ENCODE assay signal across 10 mouse cellular contexts in the genomic region with DNA sequence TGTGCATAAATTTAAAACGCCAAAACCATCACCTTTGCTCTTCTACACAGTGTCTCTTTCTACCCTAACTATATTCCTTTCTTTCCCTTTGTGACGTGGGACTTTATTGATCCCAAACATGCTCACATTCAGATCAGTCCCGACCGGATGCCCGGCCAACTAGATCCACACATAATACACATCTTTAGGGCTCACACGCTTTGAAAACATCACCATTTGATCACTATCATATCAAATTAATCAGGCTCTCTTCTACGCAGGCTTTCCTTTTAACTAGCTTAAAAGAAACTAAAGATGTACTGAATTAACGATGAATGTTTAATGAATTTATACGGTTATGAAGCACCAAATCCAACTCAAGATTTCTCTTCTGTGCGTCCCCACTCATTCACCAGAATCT. TPM values are rescaled to one million over a fixed set of nuclear protein-coding genes. Genes with fewer than 3 reads are reported as not detected.
DNase-seq lines count a peak whose midpoint lies in the region; ATAC-seq lines count a peak whose summit lies in the region.
"Had no signal": no experiment of that assay in that cellular context is flagged by ENCODE, and none has a peak within 500 bp of the region (broad histone marks: within the 10 kb centered on the region; RNA-seq: fewer than 3 reads in every experiment).

No protein-coding gene starts in this region.

- no peaks in the 10 kb centered on the region for H3K36me3 ChIP-seq in kidney, embryonic 15.5 days
- no peaks in the 10 kb centered on the region for H3K36me3 ChIP-seq in embryonic facial prominence, embryonic 13.5 days
- no peaks in the 10 kb centered on the region for H3K36me3 ChIP-seq in limb, embryonic 10.5 days
- no peaks in the 10 kb centered on the region for H3K36me3 ChIP-seq in neural tube, embryonic 14.5 days (ENCODE audit: control insufficient read depth, insufficient read depth, low read length)

- 9% methylated on average over 10 of the region's 10 CpGs for WGBS in kidney, embryonic 15.5 days
- 3% methylated on average over 10 of the region's 10 CpGs for WGBS in embryonic facial prominence, embryonic 13.5 days
- 2% methylated on average over 10 of the region's 10 CpGs for WGBS in limb, embryonic 10.5 days
- WGBS in neural tube, embryonic 14.5 days: 3% methylated on average over 10 of the region's 10 CpGs

- no peak overlapping the region for H3K27ac ChIP-seq in kidney, embryonic 15.5 days
- no peak overlapping the region for H3K27ac ChIP-seq in embryonic facial prominence, embryonic 13.5 days
- 0 out of 2 replicates have a peak overlapping the region, but pooled peaks have one; percentile 88 for H3K27ac ChIP-seq in limb, embryonic 10.5 days
- H3K27ac ChIP-seq in neural tube, embryonic 14.5 days (ENCODE audit: low read depth, low read length): no peak overlapping the region
- H3K27ac ChIP-seq: macrophage had no signal

- ATAC-seq in kidney, embryonic 15.5 days (replicated peaks; ENCODE audit: low FRiP score): no peak
- no peak for ATAC-seq in embryonic facial prominence, embryonic 13.5 days (ENCODE audit: insufficient number of reproducible peaks, insufficient read depth, low FRiP score, low TSS enrichment, low read depth)
- ATAC-seq in neural tube, embryonic 14.5 days (ENCODE audit: low read depth): no peak
- no peak for ATAC-seq in erythroid progenitor cell, adult 5-6 weeks (replicated peaks; ENCODE audit: low FRiP score, poor library complexity, severe bottlenecking)

- peaks cover 22% of the 10 kb centered on the region for H3K4me1 ChIP-seq in kidney, embryonic 15.5 days
- peaks cover 18% of the 10 kb centered on the region for H3K4me1 ChIP-seq in embryonic facial prominence, embryonic 13.5 days
- H3K4me1 ChIP-seq in limb, embryonic 10.5 days: peaks cover 32% of the 10 kb centered on the region
- H3K4me1 ChIP-seq in neural tube, embryonic 14.5 days (ENCODE audit: control insufficient read depth, insufficient read depth, low read length): peaks cover 12% of the 10 kb centered on the region

- 0 out of 2 replicates have a peak overlapping the region, but pooled peaks have one; percentile 66 for H3K9ac ChIP-seq in kidney, embryonic 15.5 days
- H3K9ac ChIP-seq in embryonic facial prominence, embryonic 13.5 days: no peak overlapping the region
- peak overlapping the region; percentile 53; the same call in 1 of the 2 replicates for H3K9ac ChIP-seq in neural tube, embryonic 14.5 days (replicated peaks; ENCODE audit: low read depth, low read length)

- H3K4me3 ChIP-seq in kidney, embryonic 15.5 days (replicated peaks): peak overlapping the region; percentile 90
- peak overlapping the region; percentile 83 for H3K4me3 ChIP-seq in embryonic facial prominence, embryonic 13.5 days
- peak overlapping the region; percentile 85 for H3K4me3 ChIP-seq in limb, embryonic 10.5 days
- H3K4me3 ChIP-seq in neural tube, embryonic 14.5 days (ENCODE audit: low read depth, low read length): peak overlapping the region; percentile 89

- no peak for DNase-seq in kidney, postnatal 36 days
- DNase-seq in limb, embryonic 10.5 days (ENCODE audit: low spot score): no peak
- no peak for DNase-seq in layer of hippocampus, adult 8-10 months (ENCODE audit: low spot score in 2 of 2)
- no peak for DNase-seq in left cerebral cortex, adult 18-20 months (ENCODE audit: low spot score in 2 of 2)

- peak overlapping the region; percentile 94 for H3K4me2 ChIP-seq in kidney, embryonic 15.5 days
- peak overlapping the region; percentile 99 for H3K4me2 ChIP-seq in embryonic facial prominence, embryonic 13.5 days
- peak overlapping the region; percentile 85 for H3K4me2 ChIP-seq in neural tube, embryonic 14.5 days (ENCODE audit: low read depth, low read length)

- H3K27me3 ChIP-seq in kidney, embryonic 15.5 days: peaks cover 12% of the 10 kb centered on the region; the same call in 1 of the 2 replicates
- H3K27me3 ChIP-seq in embryonic facial prominence, embryonic 13.5 days: peaks cover 18% of the 10 kb centered on the region
- H3K27me3 ChIP-seq in limb, embryonic 10.5 days (ENCODE audit: low read depth, poor library complexity, severe bottlenecking): no peaks in the 10 kb centered on the region
- H3K27me3 ChIP-seq in neural tube, embryonic 14.5 days (ENCODE audit: control insufficient read depth, insufficient read depth, low read length): no peaks in the 10 kb centered on the region

- H3K9me3 ChIP-seq in kidney, embryonic 15.5 days (replicated peaks): no peaks in the 10 kb centered on the region
- no peaks in the 10 kb centered on the region for H3K9me3 ChIP-seq in embryonic facial prominence, embryonic 13.5 days
- H3K9me3 ChIP-seq in limb, embryonic 10.5 days (replicated peaks): no peaks in the 10 kb centered on the region
- no peaks in the 10 kb centered on the region for H3K9me3 ChIP-seq in neural tube, embryonic 14.5 days (ENCODE audit: control insufficient read depth, low read length)

RNA-seq across cellular contexts. Expression of a gene that starts 2.9 kb away (rescaled TPM):
- 1.1 and 1.2 TPM in 2 replicates for polyA plus RNA-seq in kidney, embryonic 15.5 days (2015; fragmentation: Nextera tagmentation; extraction: Ambion mirVana)
- 1.3 and 1.5 TPM in 2 replicates for polyA plus RNA-seq in embryonic facial prominence, embryonic 13.5 days (2015; fragmentation: Nextera tagmentation; extraction: Ambion mirVana)
- polyA plus RNA-seq in limb, embryonic 10.5 days (2016; fragmentation: Nextera tagmentation; extraction: Ambion mirVana): 1.9 and 4.8 TPM in 2 replicates
- polyA plus RNA-seq in neural tube, embryonic 14.5 days (2014; fragmentation: Nextera tagmentation; extraction: Ambion mirVana): 3.3 and 5.7 TPM in 2 replicates
- 1 to 10 TPM; 5.7 to 9.2 (median 7.7) TPM for total RNA-seq in layer of hippocampus, adult 8-10 months (2022)
- 10 to 100 TPM; 10.7 to 11.9 TPM for total RNA-seq in left cerebral cortex, adult 18-20 months (2021)
- total RNA-seq in erythroid progenitor cell, adult 5-6 weeks (2015; ENCODE audit: low replicate concordance): 0.84 TPM in 1 of 2 replicates, not detected in the other
- 0.13 TPM in 1 of 2 replicates, not detected in the other for total RNA-seq in erythroid progenitor cell, adult 5-6 weeks (2017; ENCODE audit: low replicate concordance)
- polyA plus RNA-seq: erythroblast, embryonic 14.5 days had no signal

RNA-seq across cellular contexts. Expression of a gene that starts 7.2 kb away (rescaled TPM):
- polyA plus RNA-seq in kidney, embryonic 15.5 days (2015; fragmentation: Nextera tagmentation; extraction: Ambion mirVana): 4.1 and 4.9 TPM in 2 replicates
- polyA plus RNA-seq in embryonic facial prominence, embryonic 13.5 days (2015; fragmentation: Nextera tagmentation; extraction: Ambion mirVana): 9.0 and 9.6 TPM in 2 replicates
- 1.6 and 2.7 TPM in 2 replicates for polyA plus RNA-seq in limb, embryonic 10.5 days (2016; fragmentation: Nextera tagmentation; extraction: Ambion mirVana)
- 0.94 and 13.4 TPM in 2 replicates for polyA plus RNA-seq in neural tube, embryonic 14.5 days (2014; fragmentation: Nextera tagmentation; extraction: Ambion mirVana)
- 1 to 10 TPM; 1.7 to 1.9 (median 1.8) TPM for total RNA-seq in layer of hippocampus, adult 8-10 months (2022)
- total RNA-seq in left cerebral cortex, adult 18-20 months (2021): 1 to 10 TPM; 2.3 to 2.9 TPM
- total RNA-seq in erythroid progenitor cell, adult 5-6 weeks (2015; ENCODE audit: low replicate concordance): 1.8 TPM in 1 of 2 replicates, not detected in the other
- total RNA-seq in erythroid progenitor cell, adult 5-6 weeks (2017; ENCODE audit: low replicate concordance): not detected in 2 replicates
- polyA plus RNA-seq: macrophage had no signal
